Mouse (Mus musculus): Measurements from ENCODE around the gene Ttll8. TPM values are rescaled to one million over a fixed set of nuclear protein-coding genes. Genes with fewer than 3 reads are reported as not detected.
A peak's percentile ranks its signal among the peaks of the same experiment; 100 is the strongest.

The Ttll8 gene
- not detected in 2 replicates for polyA plus RNA-seq (2012; ENCODE audit: insufficient read depth, insufficient read length, missing spikeins)

- Histone ChIP-seq H3K4me3 (ENCODE audit: insufficient read depth, low read depth, low read length) (0 out of 2 replicates have a peak within 1 kb of the TSS, but pooled peaks have one; percentile 32), H3K27ac (replicated peaks; ENCODE audit: low read depth, low read length) (no peak within 1 kb of the TSS), H3K4me1 (ENCODE audit: control insufficient read depth, insufficient read depth, insufficient read length, low read length) (no peaks in the 10 kb centered on the region)
Observed at GRCm38 (mm10) chr15:88954368-88955072, at the start of gene Ttll8. TSS of gene Ttll8 (minus strand) at chr15:88954418.

GRCm38 (mm10) chr15:89001245-89001644 lies 47.0 kb upstream of the Ttll8 start:
- no peaks in the 10 kb centered on the region for H3K4me1 ChIP-seq (ENCODE audit: control insufficient read depth, insufficient read depth, insufficient read length, low read length)
- no peak overlapping the region for H3K4me3 ChIP-seq (ENCODE audit: insufficient read depth, low read depth, low read length)
- H3K27ac ChIP-seq (replicated peaks; ENCODE audit: low read depth, low read length), result no peak overlapping the region

DNA sequence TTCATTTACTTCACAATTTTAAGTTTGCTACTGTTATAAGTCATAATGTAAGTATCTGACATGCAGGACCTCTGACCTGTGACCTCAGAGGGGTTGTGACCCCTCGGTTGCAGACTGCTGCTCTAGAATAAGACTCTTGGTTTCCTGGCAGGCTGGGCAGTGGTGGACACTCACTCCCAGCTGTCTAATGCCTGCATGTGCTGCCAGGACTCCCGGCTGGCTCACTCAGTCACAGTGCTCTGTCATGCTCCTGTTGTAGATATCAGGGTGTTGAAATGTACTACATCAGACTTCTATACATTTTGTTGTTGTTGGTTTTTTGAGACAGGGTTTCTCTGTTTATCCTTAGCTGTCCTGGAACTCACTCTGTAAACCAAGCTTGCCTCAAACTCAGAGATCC lies 46.1 kb upstream of the Ttll8 start:
- Histone ChIP-seq H3K27ac (replicated peaks; ENCODE audit: low read depth, low read length) (no peak overlapping the region), H3K4me3 (ENCODE audit: insufficient read depth, low read depth, low read length) (no peak overlapping the region), H3K4me1 (ENCODE audit: control insufficient read depth, insufficient read depth, insufficient read length, low read length) (no peaks in the 10 kb centered on the region)

DNA sequence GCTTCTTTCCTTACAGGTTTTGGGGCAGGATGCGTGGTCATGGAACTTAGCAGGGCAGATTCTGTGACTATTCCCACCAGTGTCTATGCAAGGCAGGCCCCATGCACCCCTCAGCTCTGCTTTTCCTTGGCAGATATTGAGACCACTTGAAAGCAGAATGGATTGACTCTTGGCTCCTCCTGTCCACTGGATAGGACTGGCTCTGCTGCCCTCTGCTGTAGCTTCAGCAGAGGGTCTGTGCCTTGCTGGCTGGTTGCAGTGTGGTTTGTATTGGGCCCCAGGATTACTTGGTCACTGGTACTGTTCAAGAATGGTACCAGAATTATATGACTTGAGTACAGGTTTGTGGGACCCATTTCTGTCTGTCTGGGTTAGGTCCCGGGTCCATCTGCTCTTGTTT lies 44.9 kb upstream of the Ttll8 start:
- H3K4me1 ChIP-seq (ENCODE audit: control insufficient read depth, insufficient read depth, insufficient read length, low read length), result no peaks in the 10 kb centered on the region
- H3K27ac ChIP-seq (replicated peaks; ENCODE audit: low read depth, low read length), result no peak overlapping the region

GRCm38 (mm10) chr15:88998636-88999035 lies 44.4 kb upstream of the Ttll8 start:
- Histone ChIP-seq H3K27ac (replicated peaks; ENCODE audit: low read depth, low read length) (no peak overlapping the region), H3K4me1 (ENCODE audit: control insufficient read depth, insufficient read depth, insufficient read length, low read length) (no peaks in the 10 kb centered on the region), H3K4me3 (ENCODE audit: insufficient read depth, low read depth, low read length) (no peak overlapping the region)

More for the DNA sequence above, 44.9 kb upstream of the Ttll8 start:
- H3K4me3 ChIP-seq (ENCODE audit: insufficient read depth, low read depth, low read length), result no peak overlapping the region

- H3K4me3 ChIP-seq (ENCODE audit: insufficient read depth, low read depth, low read length), result no peak overlapping the region
- H3K27ac ChIP-seq (replicated peaks; ENCODE audit: low read depth, low read length), result no peak overlapping the region
Observed at GRCm38 (mm10) chr15:88989236-88989635, 35.0 kb upstream of the Ttll8 start.

GRCm38 (mm10) chr15:88982534-88983079 lies 28.4 kb upstream of the Ttll8 start, which contains the start of gene Mov10l1:
TSS of gene Mov10l1 (plus strand) at chr15:88982909.
- no peak within 1 kb of the TSS for H3K4me3 ChIP-seq (ENCODE audit: insufficient read depth, low read depth, low read length)
- no peaks in the 10 kb centered on the region for H3K4me1 ChIP-seq (ENCODE audit: control insufficient read depth, insufficient read depth, insufficient read length, low read length)
- H3K27ac ChIP-seq (replicated peaks; ENCODE audit: low read depth, low read length), result no peak within 1 kb of the TSS

More at GRCm38 (mm10) chr15:88989236-88989635, 35.0 kb upstream of the Ttll8 start:
- H3K4me1 ChIP-seq (ENCODE audit: control insufficient read depth, insufficient read depth, insufficient read length, low read length), result no peaks in the 10 kb centered on the region

- H3K4me3 ChIP-seq (ENCODE audit: insufficient read depth, low read depth, low read length), result no peak overlapping the region
- no peaks in the 10 kb centered on the region for H3K4me1 ChIP-seq (ENCODE audit: control insufficient read depth, insufficient read depth, insufficient read length, low read length)
- H3K27ac ChIP-seq (replicated peaks; ENCODE audit: low read depth, low read length), result no peak overlapping the region
Observed at GRCm38 (mm10) chr15:88979138-88979446, 24.9 kb upstream of the Ttll8 start.

GRCm38 (mm10) chr15:88978281-88979137 lies 24.3 kb upstream of the Ttll8 start, which contains the start of gene Mlc1:
TSS of gene Mlc1 (minus strand) at chr15:88979007.
- Histone ChIP-seq H3K4me1 (ENCODE audit: control insufficient read depth, insufficient read depth, insufficient read length, low read length) (no peaks in the 10 kb centered on the region), H3K27ac (replicated peaks; ENCODE audit: low read depth, low read length) (no peak within 1 kb of the TSS), H3K4me3 (ENCODE audit: insufficient read depth, low read depth, low read length) (no peak within 1 kb of the TSS)

DNA sequence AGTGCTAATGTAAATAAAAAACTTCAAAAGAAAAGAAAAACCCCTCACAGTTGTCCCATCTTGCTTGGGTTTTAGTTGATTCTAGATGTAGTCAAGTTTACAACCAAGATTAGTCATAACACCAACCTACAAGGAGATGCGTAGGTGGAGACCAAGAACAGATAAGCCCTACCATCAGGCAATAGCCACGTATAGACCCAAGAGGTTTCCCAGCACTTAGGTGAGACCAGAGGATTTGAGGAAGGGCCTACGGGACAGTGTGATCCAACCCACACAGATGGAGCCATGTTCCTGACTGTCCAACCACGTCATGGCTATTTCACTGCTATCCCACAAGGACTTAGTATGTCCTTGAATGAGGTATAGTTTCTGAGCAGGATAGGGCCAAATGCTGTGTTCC lies 18.1 kb upstream of the Ttll8 start:
- Histone ChIP-seq H3K4me1 (ENCODE audit: control insufficient read depth, insufficient read depth, insufficient read length, low read length) (no peaks in the 10 kb centered on the region), H3K27ac (replicated peaks; ENCODE audit: low read depth, low read length) (no peak overlapping the region), H3K4me3 (ENCODE audit: insufficient read depth, low read depth, low read length) (no peak overlapping the region)

DNA sequence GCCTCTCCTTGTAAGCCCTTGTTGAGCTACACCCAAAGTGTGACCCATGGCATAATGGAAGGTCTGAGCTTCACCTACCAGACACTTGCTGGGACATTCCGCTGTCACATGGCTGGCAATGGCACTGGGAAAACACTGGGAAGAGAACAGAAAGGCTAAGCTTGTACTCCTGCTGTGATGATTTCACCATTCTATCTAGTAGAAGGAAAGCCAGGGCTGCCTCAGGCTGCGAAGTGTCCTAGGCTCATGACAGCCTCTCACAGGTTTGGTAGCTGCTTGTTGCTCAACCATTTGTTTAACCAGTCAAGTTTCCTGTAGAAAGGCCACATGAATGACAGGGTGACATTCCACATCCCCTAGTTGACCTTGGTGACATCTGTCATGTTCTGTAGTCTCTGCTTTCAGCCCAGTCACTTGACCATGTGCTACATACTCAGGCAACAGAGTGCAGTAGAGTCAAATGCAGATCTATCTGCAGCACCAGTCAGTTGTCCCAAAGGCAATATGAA lies 9.9 kb upstream of the Ttll8 start:
- H3K4me1 ChIP-seq (ENCODE audit: control insufficient read depth, insufficient read depth, insufficient read length, low read length), result no peaks in the 10 kb centered on the region
- H3K27ac ChIP-seq (replicated peaks; ENCODE audit: low read depth, low read length), result no peak overlapping the region
- no peak overlapping the region for H3K4me3 ChIP-seq (ENCODE audit: insufficient read depth, low read depth, low read length)

GRCm38 (mm10) chr15:88957522-88957921 lies 3.3 kb upstream of the Ttll8 start:
- Histone ChIP-seq H3K27ac (replicated peaks; ENCODE audit: low read depth, low read length) (no peak overlapping the region), H3K4me1 (ENCODE audit: control insufficient read depth, insufficient read depth, insufficient read length, low read length) (no peaks in the 10 kb centered on the region), H3K4me3 (ENCODE audit: insufficient read depth, low read depth, low read length) (no peak overlapping the region)

DNA sequence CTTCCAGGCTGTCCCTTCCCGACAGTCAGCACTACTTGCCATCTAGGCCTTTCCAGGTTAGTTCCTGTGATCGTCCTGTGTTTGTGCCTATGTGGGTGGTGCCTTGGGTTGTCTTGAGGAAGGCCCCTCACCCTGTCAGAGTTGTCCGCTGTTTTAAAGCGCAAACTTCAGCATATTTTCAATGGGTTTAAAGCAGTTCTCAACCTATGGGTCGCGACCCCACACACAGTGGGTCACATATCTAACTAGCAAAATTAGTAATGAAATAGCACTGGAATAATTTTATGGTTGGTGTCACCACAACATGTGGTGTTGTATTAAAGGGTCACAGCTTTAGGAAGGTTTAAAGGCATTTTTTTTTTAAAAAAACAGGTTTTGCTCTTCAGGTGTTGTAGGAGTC lies 1.1 kb upstream of the Ttll8 start:
- Histone ChIP-seq H3K27ac (replicated peaks; ENCODE audit: low read depth, low read length) (no peak overlapping the region), H3K4me1 (ENCODE audit: control insufficient read depth, insufficient read depth, insufficient read length, low read length) (no peaks in the 10 kb centered on the region), H3K4me3 (ENCODE audit: insufficient read depth, low read depth, low read length) (no peak overlapping the region)

- Histone ChIP-seq H3K4me3 (ENCODE audit: insufficient read depth, low read depth, low read length) (no peak overlapping the region), H3K4me1 (ENCODE audit: control insufficient read depth, insufficient read depth, insufficient read length, low read length) (no peaks in the 10 kb centered on the region), H3K27ac (replicated peaks; ENCODE audit: low read depth, low read length) (no peak overlapping the region)
Observed at GRCm38 (mm10) chr15:88951246-88951645, 3.0 kb downstream of the Ttll8 start.

- Histone ChIP-seq H3K4me1 (ENCODE audit: control insufficient read depth, insufficient read depth, insufficient read length, low read length) (no peaks in the 10 kb centered on the region), H3K4me3 (ENCODE audit: insufficient read depth, low read depth, low read length) (no peak overlapping the region), H3K27ac (replicated peaks; ENCODE audit: low read depth, low read length) (no peak overlapping the region)
Observed at GRCm38 (mm10) chr15:88946851-88947250, 7.4 kb downstream of the Ttll8 start.
